Mouse (Mus musculus) heart, embryonic 13.5 days (tissue): ENCODE data around the gene Smr2. TPM values are rescaled to one million over a fixed set of nuclear protein-coding genes. Genes with fewer than 3 reads are reported as not detected.
"Not testable (repeated sequence)": the region's sequence is repeated elsewhere in the genome, so short reads cannot be mapped to it uniquely, and the experiment has no call there.

Experiments
- ATAC-seq: fragments of 200-750 bp; cut with Nextera tagmentation; 2 replicates; pipeline ENCODE4 v1.8.0; 2017; ENCODE audit warnings: moderate TSS enrichment; ENCODE audit not compliant: insufficient number of reproducible peaks, low FRiP score, low TSS enrichment; ENCODE audit errors: extremely low read depth
- H3K27ac ChIP-seq: fragments of 300-500 bp; sonication (generic); replicated peaks from 2 replicates; pipeline ENCODE4 v1.5.1; 2015; ENCODE audit warnings: moderate library complexity, mild to moderate bottlenecking, inconsistent platforms
- H3K27me3 ChIP-seq: fragments of 300-500 bp; sonication (generic); replicated peaks from 2 replicates; pipeline ENCODE4 v1.6.1; 2015; ENCODE audit warnings: mild to moderate bottlenecking, inconsistent platforms
- H3K36me3 ChIP-seq: fragments of 300-500 bp; sonication (generic); 2 replicates; pipeline ENCODE4 v1.6.1; 2015; ENCODE audit warnings: mild to moderate bottlenecking, inconsistent platforms
- H3K4me1 ChIP-seq: fragments of 300-500 bp; sonication (generic); 2 replicates; pipeline ENCODE4 v1.6.1; 2015; ENCODE audit warnings: inconsistent platforms
- H3K4me2 ChIP-seq: fragments of 300-500 bp; sonication (generic); 2 replicates; pipeline ENCODE4 v1.6.1; 2015; ENCODE audit warnings: inconsistent platforms, mild to moderate bottlenecking, moderate library complexity
- H3K4me3 ChIP-seq: fragments of 300-500 bp; sonication (generic); 2 replicates; pipeline ENCODE4 v1.5.1; 2015; ENCODE audit warnings: moderate library complexity, mild to moderate bottlenecking, inconsistent platforms
- H3K9ac ChIP-seq: fragments of 300-500 bp; sonication (generic); 2 replicates; pipeline ENCODE4 v1.6.1; 2015; ENCODE audit warnings: inconsistent platforms, mild to moderate bottlenecking, moderate library complexity
- H3K9me3 ChIP-seq: fragments of 300-500 bp; sonication (generic); 2 replicates; pipeline ENCODE4 v1.6.1; 2016; ENCODE audit warnings: inconsistent platforms
- WGBS: fragments of 180-500 bp; shearing (Covaris S2); methylation state at CpG from one replicate; pipeline ENCODE4 v1.1.7; 2015; ENCODE audit warnings: mixed read lengths; 5-methylcytosine and 5-hydroxymethylcytosine counted together
- polyA plus RNA-seq: library from polyadenylated mRNA; unstranded; fragments of >200 nt; fragmentation: Nextera tagmentation; extraction: Ambion mirVana; gene quantifications from 2 replicates; pipeline ENCODE4 v1.2.1, GENCODE M21; 2015

The Smr2 gene
- polyA plus RNA-seq = not detected in 2 replicates

- ATAC-seq, H3K27me3 ChIP-seq, H3K4me3 ChIP-seq: not testable (repeated sequence)
Observed at GRCm38 (mm10) chr5:88086256-88086655, at the start of gene Smr2. Gene Smr2, plus strand, starts transcription at chr5:88086556.

GRCm38 (mm10) chr5:88111430-88111829 lies 25.1 kb downstream of the Smr2 start, which contains the start of gene Gm11116:
Gene Gm11116, minus strand, starts transcription at chr5:88111530.
- no peak for ATAC-seq
- WGBS = 54% methylated on average over 1 of the region's 1 CpGs

More at GRCm38 (mm10) chr5:88086256-88086655, at the start of gene Smr2:
- H3K4me2 ChIP-seq, H3K36me3 ChIP-seq, H3K4me1 ChIP-seq, H3K9ac ChIP-seq, H3K9me3 ChIP-seq, H3K27ac ChIP-seq: not testable (repeated sequence)

GRCm38 (mm10) chr5:88153999-88154398 lies 67.6 kb downstream of the Smr2 start, which contains the start of gene Gm11115:
Gene Gm11115, minus strand, starts transcription at chr5:88154099.
- no peak within 1 kb of the TSS for H3K9ac ChIP-seq
- H3K27me3 ChIP-seq = no peaks in the 10 kb centered on the region

More at GRCm38 (mm10) chr5:88111430-88111829, 25.1 kb downstream of the Smr2 start, which contains the start of gene Gm11116:
- Histone ChIP-seq H3K4me1 (no peaks in the 10 kb centered on the region), H3K4me3 (no peak within 1 kb of the TSS), H3K27ac (no peak within 1 kb of the TSS), H3K4me2 (no peak within 1 kb of the TSS), H3K9me3 (no peaks in the 10 kb centered on the region), H3K27me3 (no peaks in the 10 kb centered on the region), H3K36me3 (no peaks in the 10 kb centered on the region), H3K9ac (no peak within 1 kb of the TSS)

More at GRCm38 (mm10) chr5:88153999-88154398, 67.6 kb downstream of the Smr2 start, which contains the start of gene Gm11115:
- no peaks in the 10 kb centered on the region for H3K4me1 ChIP-seq
- no peak within 1 kb of the TSS for H3K4me3 ChIP-seq
- H3K36me3 ChIP-seq = no peaks in the 10 kb centered on the region
- H3K27ac ChIP-seq = no peak within 1 kb of the TSS
- H3K9me3 ChIP-seq = no peaks in the 10 kb centered on the region
- no peak within 1 kb of the TSS for H3K4me2 ChIP-seq
- no peak for ATAC-seq

Other genes with a start within 250 kb of the Smr2 start
- not detected in 2 replicates for gene Odam, start 201.5 kb upstream of the Smr2 start, polyA plus RNA-seq
- gene Csn3, start 161.0 kb upstream of the Smr2 start, polyA plus RNA-seq = 0.20 and 0.31 TPM in 2 replicates
- not detected in 2 replicates for gene 2310003L06Rik, start 117.1 kb upstream of the Smr2 start, polyA plus RNA-seq
- gene Gm28434, start 117.0 kb upstream of the Smr2 start, polyA plus RNA-seq = not detected in 2 replicates
- not detected in 2 replicates for gene Cabs1, start 107.1 kb upstream of the Smr2 start, polyA plus RNA-seq
- not detected in 2 replicates for gene Smr3a, start 84.0 kb upstream of the Smr2 start, polyA plus RNA-seq
- not detected in 2 replicates for gene Gm11116, start 25.0 kb downstream of the Smr2 start, polyA plus RNA-seq
- not detected in 2 replicates for gene Gm11115, start 67.5 kb downstream of the Smr2 start, polyA plus RNA-seq
- not detected in 2 replicates for gene Gm7714, start 182.4 kb downstream of the Smr2 start, polyA plus RNA-seq
- not detected in 2 replicates for gene Prol1, start 230.8 kb downstream of the Smr2 start, polyA plus RNA-seq